Mouse (Mus musculus): ENCODE measurements around the gene Eif4b.
A peak's percentile ranks its signal among the peaks of the same experiment; 100 is the strongest.
"Not testable (repeated sequence)": the region's sequence is repeated elsewhere in the genome, so short reads cannot be mapped to it uniquely, and the experiment has no call there.

Gene Eif4b

GRCm38 (mm10) chr15:102074876-102075585, 1.5 kb downstream of the Eif4b start:
- DNase-seq (ENCODE audit: low spot score in 2 of 2) = no peak

- no peak for DNase-seq (ENCODE audit: low spot score in 2 of 2)
Measured at GRCm38 (mm10) chr15:102077111-102077677, 3.6 kb downstream of the Eif4b start.

- DNase-seq (ENCODE audit: low spot score in 2 of 2) = no peak
Measured at GRCm38 (mm10) chr15:102079221-102079620, 5.6 kb downstream of the Eif4b start.

- DNase-seq (ENCODE audit: low spot score in 2 of 2) = not testable (repeated sequence)
Measured at GRCm38 (mm10) chr15:102079924-102080323, 6.4 kb downstream of the Eif4b start.

GRCm38 (mm10) chr15:102080429-102080828, 6.9 kb downstream of the Eif4b start:
- no peak for DNase-seq (ENCODE audit: low spot score in 2 of 2)

- DNase-seq (ENCODE audit: low spot score in 2 of 2) = no peak
Measured at GRCm38 (mm10) chr15:102082148-102082547, 8.6 kb downstream of the Eif4b start.

- no peak for DNase-seq (ENCODE audit: low spot score in 2 of 2)
Measured at GRCm38 (mm10) chr15:102083028-102083427, 9.5 kb downstream of the Eif4b start.

GRCm38 (mm10) chr15:102089914-102090585, 16.5 kb downstream of the Eif4b start:
- DNase-seq (ENCODE audit: low spot score in 2 of 2) = no peak

- DNase-seq (ENCODE audit: low spot score in 2 of 2) = no peak
Measured at GRCm38 (mm10) chr15:102091063-102091679, 17.6 kb downstream of the Eif4b start.

GRCm38 (mm10) chr15:102091688-102092087, 18.1 kb downstream of the Eif4b start:
- no peak for DNase-seq (ENCODE audit: low spot score in 2 of 2)

GRCm38 (mm10) chr15:102092222-102092621, 18.6 kb downstream of the Eif4b start:
- DNase-seq (ENCODE audit: low spot score in 2 of 2) = no peak

GRCm38 (mm10) chr15:102094157-102094556, 20.6 kb downstream of the Eif4b start:
- no peak for DNase-seq (ENCODE audit: low spot score in 2 of 2)

- no peak for DNase-seq (ENCODE audit: low spot score in 2 of 2)
Measured at GRCm38 (mm10) chr15:102094988-102095387, 21.4 kb downstream of the Eif4b start.

GRCm38 (mm10) chr15:102097147-102097915, 23.8 kb downstream of the Eif4b start:
- no peak for DNase-seq (ENCODE audit: low spot score in 2 of 2)

- peak in 1 of 2 experiments; percentile 17 for DNase-seq (ENCODE audit: low spot score in 2 of 2)
Measured at GRCm38 (mm10) chr15:102097991-102098555, 24.5 kb downstream of the Eif4b start.

GRCm38 (mm10) chr15:102099260-102099659, 25.7 kb downstream of the Eif4b start:
- no peak for DNase-seq (ENCODE audit: low spot score in 2 of 2)

GRCm38 (mm10) chr15:102099771-102100160, 26.2 kb downstream of the Eif4b start:
- DNase-seq (ENCODE audit: low spot score in 2 of 2) = no peak

- peak; percentile 83 to 91 for DNase-seq (ENCODE audit: low spot score in 2 of 2)
Measured at GRCm38 (mm10) chr15:102100161-102100981, 26.8 kb downstream of the Eif4b start, which contains the start of gene Tns2. Tns2 (plus strand) TSS chr15:102100413.

- DNase-seq (ENCODE audit: low spot score in 2 of 2) = peak in 1 of 2 experiments; percentile 58
Measured at GRCm38 (mm10) chr15:102100996-102101671, 27.6 kb downstream of the Eif4b start.

All from urinary bladder, postnatal 4 days (tissue).